Mouse (Mus musculus) embryo, embryonic 11 days (tissue): Measurements from ENCODE around the gene Trim3.

Source experiments
- DNase-seq: peaks from one replicate; pipeline ENCODE4 v3.0.0-alpha.2; 2015

The Trim3 gene

GRCm38 (mm10) chr7:105602860-105603623, 30.3 kb downstream of the Trim3 start:
- peak; percentile 83 for DNase-seq

DNA sequence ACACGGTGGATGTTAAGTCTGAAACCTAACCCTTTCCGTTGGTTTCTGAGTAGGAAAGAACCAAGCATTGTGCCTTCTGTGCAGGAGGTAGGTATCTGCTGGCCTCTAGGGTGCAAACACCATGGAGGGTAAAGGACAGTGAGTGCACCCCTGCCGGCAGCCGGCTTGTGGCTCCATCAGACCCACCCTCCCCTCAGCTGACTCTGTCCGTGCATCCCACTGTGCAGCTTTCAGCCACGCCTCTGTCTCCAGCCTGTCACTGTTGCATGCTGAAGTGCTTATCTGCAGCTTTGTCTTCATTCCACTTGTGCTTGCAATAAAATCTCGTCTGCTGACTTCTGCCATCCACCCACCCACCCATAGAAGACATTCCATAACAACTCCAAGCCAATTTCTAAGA, 43.3 kb downstream of the Trim3 start:
- no peak for DNase-seq

DNA sequence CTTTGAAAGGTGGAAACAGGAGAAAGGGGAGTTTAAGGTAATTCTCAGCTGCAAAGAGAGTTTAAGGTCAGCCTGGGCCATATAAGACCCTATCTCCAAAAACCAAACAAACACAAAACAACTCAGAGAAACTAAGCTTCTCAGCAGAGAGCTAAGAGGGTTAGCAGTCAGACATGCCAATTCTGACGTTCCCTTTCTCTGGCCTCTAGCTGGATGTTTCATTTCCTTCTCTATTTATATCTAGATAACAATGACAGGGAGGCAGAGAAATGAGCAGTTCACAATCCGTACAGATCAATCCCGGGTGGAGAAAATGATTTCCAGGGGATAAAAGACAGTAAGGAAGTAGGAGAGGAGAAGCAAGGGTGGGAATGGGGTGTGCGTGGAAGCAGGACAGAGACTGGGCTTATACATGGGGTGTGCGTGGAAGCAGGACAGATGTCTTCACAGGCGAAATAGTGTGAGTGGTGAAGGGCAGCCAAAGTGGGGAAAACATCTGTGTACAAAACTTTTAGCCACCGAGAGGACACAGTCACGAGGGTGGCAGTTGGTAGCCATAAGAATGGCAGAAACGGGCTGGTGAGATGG, 45.0 kb downstream of the Trim3 start:
- no peak for DNase-seq

GRCm38 (mm10) chr7:105581959-105582358, 51.4 kb downstream of the Trim3 start:
- no peak for DNase-seq

DNA sequence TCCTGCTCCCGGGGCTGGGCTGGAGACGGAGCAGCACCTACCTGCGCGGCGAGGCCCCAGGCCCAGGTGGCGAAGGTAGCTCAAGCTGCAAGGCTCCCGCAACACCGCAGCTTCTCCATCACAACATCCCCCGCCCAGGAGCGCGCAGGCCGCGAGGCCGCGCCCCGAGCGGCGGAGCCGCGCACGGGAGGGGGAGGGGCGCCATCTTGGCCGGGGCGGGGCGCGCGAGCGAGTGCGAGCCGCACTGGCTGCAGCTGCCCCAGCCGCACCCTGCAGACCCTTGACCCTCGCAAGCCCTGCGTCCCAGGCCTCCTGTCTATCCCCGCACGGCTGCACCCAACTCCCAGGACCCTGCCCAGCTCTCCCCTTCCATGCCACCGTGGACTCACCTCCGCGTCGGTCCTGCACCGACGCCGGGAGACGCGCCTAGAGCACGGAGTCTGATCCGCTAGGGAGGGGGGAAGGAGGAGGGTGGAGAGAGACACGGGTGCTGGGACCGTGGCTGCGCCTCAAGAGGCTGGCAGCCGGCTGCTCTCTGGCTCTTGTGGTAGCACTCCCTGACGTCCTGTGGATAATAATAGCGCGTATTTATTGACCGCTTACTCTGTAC, 52.2 kb downstream of the Trim3 start, which contains the start of gene Apbb1:
TSS of gene Apbb1 (minus strand) at position 560 of the 610 bp plus-strand sequence.
- peak; percentile 91 for DNase-seq

DNA sequence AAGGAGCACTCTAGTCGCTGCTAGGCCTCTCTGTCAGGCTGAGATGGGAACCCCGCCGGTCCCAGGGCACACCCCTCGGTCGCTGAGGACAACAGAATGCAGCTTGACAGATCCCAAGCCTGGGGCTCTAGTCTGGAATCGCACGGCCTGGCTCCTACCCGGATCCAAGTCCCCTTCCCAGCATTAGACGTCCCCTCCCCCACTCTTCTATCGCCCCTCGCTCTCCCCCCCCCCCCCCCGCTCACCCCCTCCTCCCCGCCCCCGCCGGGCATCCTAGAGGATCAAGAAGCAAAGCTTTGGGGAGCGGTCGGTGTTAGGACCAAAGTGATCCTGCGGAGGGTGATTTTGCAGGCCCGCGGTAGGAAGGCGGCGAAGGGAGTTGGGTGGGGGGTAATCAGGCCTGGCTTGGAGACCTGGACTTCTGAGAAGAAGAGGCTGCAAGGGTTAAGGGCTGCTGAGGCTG, 52.7 kb downstream of the Trim3 start:
- peak; percentile 73 for DNase-seq

- no peak for DNase-seq
Observed at GRCm38 (mm10) chr7:105578481-105578880, 54.9 kb downstream of the Trim3 start.

GRCm38 (mm10) chr7:105577377-105577871, 55.9 kb downstream of the Trim3 start:
- no peak for DNase-seq

DNA sequence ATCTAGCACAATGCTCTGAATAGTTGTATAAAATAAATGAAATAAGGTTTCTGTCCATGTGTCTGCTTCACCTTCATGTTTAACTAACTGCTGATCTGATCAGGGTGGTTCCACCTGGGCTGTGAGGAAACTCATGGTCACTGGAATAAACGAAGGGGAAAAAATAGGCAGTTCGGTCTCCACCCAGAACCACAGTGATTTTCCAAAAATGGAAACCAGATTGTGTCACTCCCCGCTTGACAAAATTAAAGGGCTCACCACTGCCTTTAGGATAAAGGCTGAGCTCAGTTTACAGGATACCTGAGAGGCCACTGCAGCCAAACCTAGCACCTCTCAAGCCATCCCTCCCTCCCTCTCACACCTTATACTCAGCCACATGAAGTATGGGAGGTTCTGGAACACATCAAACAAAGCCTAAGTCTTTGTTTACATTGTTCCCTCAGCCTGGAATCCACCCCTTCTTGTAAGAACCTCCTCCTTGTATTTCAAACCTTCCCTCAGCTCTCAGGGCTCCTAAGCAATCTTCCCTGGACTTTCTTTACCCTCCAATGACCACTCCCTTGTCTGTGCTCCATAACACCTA, 57.1 kb downstream of the Trim3 start:
- no peak for DNase-seq

GRCm38 (mm10) chr7:105574537-105574936, 58.8 kb downstream of the Trim3 start:
- no peak for DNase-seq

DNA sequence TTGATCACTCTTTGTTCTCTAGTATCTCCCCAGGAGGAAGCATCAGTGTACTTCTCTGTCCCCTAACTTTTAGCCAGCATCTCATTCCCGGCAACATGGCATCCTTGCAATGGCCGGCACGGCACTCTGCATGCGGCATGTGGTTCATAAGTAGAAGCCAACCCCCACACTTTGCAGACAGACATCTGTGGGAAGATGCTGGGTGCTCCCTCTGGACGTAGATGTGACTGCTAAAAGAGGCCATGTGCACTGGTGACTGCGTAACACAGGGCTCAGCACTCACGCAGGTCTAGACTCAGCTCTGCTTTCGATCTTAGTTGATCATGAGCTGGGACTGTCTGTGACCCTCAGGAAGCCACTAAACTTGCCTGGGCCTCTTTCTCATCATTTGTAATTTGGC, 60.4 kb downstream of the Trim3 start:
- no peak for DNase-seq

GRCm38 (mm10) chr7:105570756-105571155, 62.6 kb downstream of the Trim3 start:
- DNase-seq, result no peak

- DNase-seq, result peak; percentile 33
Observed at GRCm38 (mm10) chr7:105569512-105570496, 63.6 kb downstream of the Trim3 start.

GRCm38 (mm10) chr7:105568988-105569471, 64.3 kb downstream of the Trim3 start:
- peak; percentile 69 for DNase-seq

DNA sequence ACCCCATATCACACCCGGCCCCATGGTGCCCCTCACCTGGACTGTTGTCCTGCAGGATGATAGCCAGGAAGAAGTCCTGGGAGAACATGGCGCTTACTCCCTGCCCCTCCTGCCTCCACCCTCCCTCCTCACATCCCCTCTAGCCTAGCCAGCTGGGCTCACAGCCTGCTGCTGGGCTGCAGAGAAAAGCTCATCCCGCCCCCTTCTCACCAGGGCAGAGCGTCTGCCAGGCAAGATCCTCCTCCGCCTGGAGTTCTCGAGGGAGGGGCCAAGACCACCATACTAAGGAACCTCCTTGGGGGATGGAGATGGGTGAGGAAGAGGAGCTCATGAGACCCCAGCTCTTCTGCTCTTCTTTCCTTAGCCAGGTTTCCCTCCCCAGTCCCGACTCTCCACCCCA, 64.8 kb downstream of the Trim3 start:
- DNase-seq, result peak; percentile 26

DNA sequence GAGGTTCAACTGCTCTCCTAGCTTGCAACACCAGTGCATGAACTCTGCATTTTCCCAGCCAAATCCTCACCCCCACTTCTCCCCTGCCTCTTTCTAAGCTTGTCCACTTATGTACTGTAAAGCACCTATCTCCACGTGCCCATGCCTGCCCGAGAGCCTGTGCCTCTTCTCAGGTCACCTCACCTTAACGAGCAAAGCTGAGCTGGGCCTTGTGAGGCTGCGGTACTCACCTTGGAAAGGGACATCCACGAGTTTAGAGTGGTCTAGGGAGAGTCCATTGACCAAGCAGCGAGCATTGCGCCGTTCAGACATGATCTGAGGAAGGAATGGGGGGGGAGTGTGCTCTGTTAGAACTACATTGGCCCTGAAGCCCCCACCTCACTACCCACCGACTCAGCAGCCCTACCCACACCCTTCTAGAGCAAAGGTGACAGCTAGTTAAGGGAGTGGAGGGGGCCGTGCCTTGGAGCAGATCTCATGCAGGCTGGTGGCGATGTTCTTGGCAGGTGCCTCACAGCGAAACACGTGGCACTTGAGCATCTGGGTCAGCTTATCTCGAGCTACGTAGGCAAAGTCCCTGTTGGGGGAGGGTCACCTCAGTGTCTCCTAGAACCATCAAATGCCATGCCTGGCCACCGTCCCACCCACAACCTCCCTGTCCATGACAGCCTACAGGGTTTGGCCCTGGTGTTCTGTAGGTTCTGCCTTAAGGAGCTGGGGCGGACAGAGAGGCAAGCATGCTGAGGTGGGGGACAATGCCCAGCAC, 68.1 kb downstream of the Trim3 start:
- no peak for DNase-seq

DNA sequence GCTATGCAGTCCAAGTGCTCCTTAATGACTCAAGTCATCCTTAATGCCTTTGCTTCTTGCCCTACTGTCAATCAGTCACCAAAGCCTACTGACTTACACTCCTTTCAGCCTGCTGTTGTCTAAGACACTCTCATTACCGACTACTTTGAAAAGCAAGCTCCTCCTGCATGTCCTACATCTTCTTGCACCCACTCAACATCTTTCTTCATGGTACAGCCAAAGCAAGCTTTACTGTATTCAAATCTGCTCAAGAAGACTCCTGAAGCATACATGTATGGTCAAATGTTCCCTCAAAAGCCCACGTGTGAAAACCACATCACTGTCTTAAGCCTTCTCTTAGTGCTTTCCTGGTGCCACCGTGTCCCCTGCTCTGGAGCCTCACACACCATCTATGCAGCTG, 70.0 kb downstream of the Trim3 start:
- no peak for DNase-seq

DNA sequence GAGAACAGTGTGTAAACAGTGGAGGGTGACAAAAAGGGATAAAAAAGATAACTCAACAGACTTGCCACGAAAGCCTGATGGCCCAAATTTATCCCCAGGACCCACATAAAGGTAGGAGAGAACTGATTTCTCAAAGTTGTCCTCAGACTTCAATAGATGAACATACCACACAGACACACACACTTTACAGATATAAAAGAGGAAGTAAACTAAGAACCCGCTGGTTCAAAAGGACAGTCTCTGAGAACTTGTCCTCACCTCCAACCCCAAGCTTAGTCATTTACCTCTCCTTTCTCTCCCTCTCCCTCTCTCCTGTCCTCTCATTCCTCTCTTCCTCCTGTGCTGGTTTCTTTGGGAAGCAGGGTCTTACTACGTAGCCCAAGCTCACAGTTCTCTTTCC, 71.1 kb downstream of the Trim3 start:
- no peak for DNase-seq

DNA sequence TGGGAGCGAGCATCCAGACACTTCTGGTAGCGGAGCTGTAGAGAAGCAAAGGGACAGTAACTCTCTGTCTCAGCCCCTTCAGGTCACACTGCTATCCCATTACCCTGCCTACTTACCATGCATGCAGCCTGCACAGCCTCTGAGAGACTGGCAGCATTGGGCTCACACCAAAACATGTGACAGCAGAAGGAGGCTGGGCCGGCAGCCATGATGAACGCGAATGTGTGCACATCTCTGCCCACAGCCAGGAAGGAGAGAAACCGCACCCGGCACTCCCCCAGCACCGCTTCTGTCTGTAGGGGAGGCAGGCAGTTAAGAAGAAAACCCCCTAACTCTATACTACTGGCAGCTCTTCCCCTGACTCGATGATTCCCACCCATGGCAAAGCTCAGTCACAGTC, 74.4 kb downstream of the Trim3 start:
- DNase-seq, result no peak

DNA sequence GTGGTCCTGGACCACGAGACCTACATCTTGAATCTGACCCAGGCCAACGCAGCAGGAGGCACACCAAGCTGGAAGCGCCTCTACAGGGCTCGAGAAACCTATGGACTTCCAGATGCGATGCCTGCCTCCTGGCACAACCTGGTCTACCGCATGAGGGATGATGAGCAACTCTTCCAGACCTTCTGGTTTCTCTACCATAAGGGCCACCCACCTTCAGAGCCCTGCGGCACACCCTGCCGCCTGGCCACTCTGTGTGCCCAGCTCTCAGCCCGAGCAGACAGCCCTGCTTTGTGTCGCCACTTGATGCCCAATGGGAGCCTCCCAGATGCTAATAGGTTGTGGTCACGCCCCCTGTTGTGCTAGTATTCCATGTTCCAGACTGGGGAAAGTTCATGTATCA, 75.7 kb downstream of the Trim3 start:
- DNase-seq, result no peak

- DNase-seq, result no peak
Observed at GRCm38 (mm10) chr7:105556406-105556805, 77.0 kb downstream of the Trim3 start.
